Mouse (Mus musculus) heart, embryonic 13.5 days (tissue): ENCODE measurements around the gene Wipi2. TPM values are rescaled to one million over a fixed set of nuclear protein-coding genes. Genes with fewer than 3 reads are reported as not detected.

Source experiments
- ATAC-seq: fragments of 200-750 bp; cut with Nextera tagmentation; 2 replicates; pipeline ENCODE4 v1.8.0; 2017; ENCODE audit warnings: moderate TSS enrichment; ENCODE audit not compliant: insufficient number of reproducible peaks, low FRiP score, low TSS enrichment; ENCODE audit errors: extremely low read depth
- H3K27ac ChIP-seq: fragments of 300-500 bp; sonication (generic); replicated peaks from 2 replicates; pipeline ENCODE4 v1.5.1; 2015; ENCODE audit warnings: moderate library complexity, mild to moderate bottlenecking, inconsistent platforms
- H3K27me3 ChIP-seq: fragments of 300-500 bp; sonication (generic); replicated peaks from 2 replicates; pipeline ENCODE4 v1.6.1; 2015; ENCODE audit warnings: mild to moderate bottlenecking, inconsistent platforms
- H3K36me3 ChIP-seq: fragments of 300-500 bp; sonication (generic); 2 replicates; pipeline ENCODE4 v1.6.1; 2015; ENCODE audit warnings: mild to moderate bottlenecking, inconsistent platforms
- H3K4me1 ChIP-seq: fragments of 300-500 bp; sonication (generic); 2 replicates; pipeline ENCODE4 v1.6.1; 2015; ENCODE audit warnings: inconsistent platforms
- H3K4me2 ChIP-seq: fragments of 300-500 bp; sonication (generic); 2 replicates; pipeline ENCODE4 v1.6.1; 2015; ENCODE audit warnings: inconsistent platforms, mild to moderate bottlenecking, moderate library complexity
- H3K4me3 ChIP-seq: fragments of 300-500 bp; sonication (generic); 2 replicates; pipeline ENCODE4 v1.5.1; 2015; ENCODE audit warnings: moderate library complexity, mild to moderate bottlenecking, inconsistent platforms
- H3K9ac ChIP-seq: fragments of 300-500 bp; sonication (generic); 2 replicates; pipeline ENCODE4 v1.6.1; 2015; ENCODE audit warnings: inconsistent platforms, mild to moderate bottlenecking, moderate library complexity
- H3K9me3 ChIP-seq: fragments of 300-500 bp; sonication (generic); 2 replicates; pipeline ENCODE4 v1.6.1; 2016; ENCODE audit warnings: inconsistent platforms
- WGBS: fragments of 180-500 bp; shearing (Covaris S2); methylation state at CpG from one replicate; pipeline ENCODE4 v1.1.7; 2015; ENCODE audit warnings: mixed read lengths; 5-methylcytosine and 5-hydroxymethylcytosine counted together
- polyA plus RNA-seq: library from polyadenylated mRNA; unstranded; fragments of >200 nt; fragmentation: Nextera tagmentation; extraction: Ambion mirVana; gene quantifications from 2 replicates; pipeline ENCODE4 v1.2.1, GENCODE M21; 2015

Wipi2 gene
- 25.8 and 27.9 TPM in 2 replicates for polyA plus RNA-seq

DNA sequence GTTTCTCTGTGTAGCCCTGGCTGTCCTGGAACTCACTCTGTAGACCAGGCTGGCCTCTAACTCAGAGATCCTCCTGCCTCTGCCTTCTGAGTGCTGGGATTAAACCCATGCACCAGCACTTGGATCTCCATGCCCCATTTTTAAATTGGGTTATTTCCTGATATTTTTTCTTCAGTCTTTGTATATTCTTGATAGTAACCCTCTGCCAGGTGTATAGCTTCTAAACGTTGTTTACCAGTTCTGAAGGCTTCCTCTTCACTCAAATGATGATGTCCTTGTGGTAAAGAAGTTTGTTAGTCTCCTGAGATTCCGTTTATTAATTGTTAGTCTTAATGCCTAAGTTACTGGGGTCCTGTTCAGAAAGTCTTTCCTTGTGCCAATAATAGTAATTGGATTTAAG, at the start of gene Wipi2:
TSS of gene Wipi2 (plus strand) at position 301 of the 400 bp plus-strand sequence.
- Histone ChIP-seq H3K4me3 (peak within 1 kb of the TSS; percentile 92), H3K4me1 (peaks cover 22% of the 10 kb centered on the region), H3K9ac (peak within 1 kb of the TSS; percentile 90), H3K36me3 (no peaks in the 10 kb centered on the region; the same call in 1 of the 2 replicates), H3K9me3 (no peaks in the 10 kb centered on the region), H3K4me2 (peak within 1 kb of the TSS; percentile 89), H3K27me3 (peaks cover 16% of the 10 kb centered on the region), H3K27ac (peak within 1 kb of the TSS; percentile 94)
- 77% methylated on average over 2 of the region's 2 CpGs for WGBS
- no peak for ATAC-seq

DNA sequence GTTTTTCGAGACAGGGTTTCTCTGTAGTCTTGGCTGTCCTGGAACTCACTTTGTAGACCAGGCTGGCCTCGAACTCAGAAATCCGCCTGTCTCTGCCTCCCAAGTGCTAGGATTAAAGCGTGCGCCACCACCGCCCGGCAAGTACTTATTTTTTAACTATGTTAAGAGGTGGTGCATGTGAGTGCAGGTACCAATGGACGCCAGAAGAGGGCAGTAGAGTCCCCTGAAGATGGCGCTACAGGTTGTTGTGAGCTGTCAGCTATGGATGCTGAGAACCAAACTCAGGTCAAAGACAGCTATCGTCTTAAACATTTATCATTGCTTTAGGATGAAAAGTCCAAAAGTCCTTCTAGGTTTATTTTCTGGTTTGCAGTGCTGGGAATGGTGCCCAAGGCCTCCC, 49.3 kb upstream of the Wipi2 start:
- Histone ChIP-seq H3K9me3 (no peaks in the 10 kb centered on the region), H3K4me2 (no peak overlapping the region), H3K27me3 (peaks cover 16% of the 10 kb centered on the region; the same call in 1 of the 2 replicates), H3K36me3 (no peaks in the 10 kb centered on the region), H3K27ac (no peak overlapping the region), H3K9ac (no peak overlapping the region), H3K4me3 (no peak overlapping the region), H3K4me1 (no peaks in the 10 kb centered on the region)
- WGBS = 83% methylated on average over 10 of the region's 10 CpGs
- ATAC-seq = no peak

DNA sequence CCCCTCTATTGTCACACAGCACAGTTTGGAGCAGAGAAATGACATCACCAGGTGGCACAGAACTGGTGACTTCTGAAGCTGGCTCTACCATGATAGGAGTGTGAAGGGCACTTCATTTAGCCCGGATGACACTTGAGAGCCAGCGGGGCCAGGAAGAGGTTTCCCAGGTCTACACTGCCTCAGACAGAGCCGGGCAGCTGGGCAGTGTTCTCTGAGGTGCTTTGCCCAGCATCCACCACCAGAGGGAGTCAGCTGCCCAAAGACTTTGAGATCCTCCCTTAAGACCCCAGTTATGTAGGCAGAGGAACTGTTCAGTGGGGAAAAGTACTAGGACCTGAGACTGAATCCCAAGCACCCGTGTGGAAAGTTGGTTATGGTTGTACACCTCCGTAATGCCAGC, 46.0 kb upstream of the Wipi2 start:
- WGBS = 7% methylated on average over 5 of the region's 5 CpGs
- Histone ChIP-seq H3K9ac (no peak overlapping the region), H3K36me3 (no peaks in the 10 kb centered on the region), H3K4me1 (0 out of 2 replicates have a peak, but pooled peaks cover 3% of the 10 kb centered on the region), H3K9me3 (no peaks in the 10 kb centered on the region), H3K27ac (no peak overlapping the region), H3K4me2 (no peak overlapping the region), H3K27me3 (peaks cover 16% of the 10 kb centered on the region; the same call in 1 of the 2 replicates), H3K4me3 (no peak overlapping the region)
- ATAC-seq = no peak

DNA sequence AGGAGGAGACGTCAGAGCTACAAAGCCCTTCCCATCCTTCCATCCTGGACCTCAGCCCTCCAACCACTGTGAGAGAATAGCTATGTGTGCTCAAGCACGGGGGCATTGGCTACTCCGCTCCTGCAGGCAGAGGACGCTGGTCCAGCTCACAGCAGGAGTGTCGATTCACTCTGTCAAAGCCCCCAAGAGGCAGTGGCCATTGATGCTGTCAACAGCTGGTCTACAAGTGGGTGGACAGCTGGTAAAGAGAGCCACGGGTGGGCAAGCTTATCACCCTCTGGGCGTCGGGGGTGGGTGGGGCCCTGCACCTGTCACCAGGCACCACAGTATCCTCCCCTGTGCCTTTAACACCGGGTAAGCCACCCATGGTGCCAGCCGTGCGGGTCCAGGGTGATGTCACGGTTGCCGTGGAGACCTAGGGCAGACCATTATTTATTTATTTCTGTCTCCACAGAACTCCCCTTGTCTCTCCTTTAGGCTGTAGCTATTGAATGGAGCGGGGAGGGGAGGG, 43.8 kb upstream of the Wipi2 start:
- H3K27ac ChIP-seq = no peak overlapping the region
- H3K9me3 ChIP-seq = no peaks in the 10 kb centered on the region
- no peak overlapping the region for H3K9ac ChIP-seq
- H3K36me3 ChIP-seq = no peaks in the 10 kb centered on the region
- no peak overlapping the region for H3K4me3 ChIP-seq
- ATAC-seq = no peak
- 0 out of 2 replicates have a peak, but pooled peaks cover 3% of the 10 kb centered on the region for H3K4me1 ChIP-seq
- no peak overlapping the region for H3K4me2 ChIP-seq
- peaks cover 16% of the 10 kb centered on the region; the same call in 1 of the 2 replicates for H3K27me3 ChIP-seq
- WGBS = 41% methylated on average over 14 of the region's 14 CpGs

DNA sequence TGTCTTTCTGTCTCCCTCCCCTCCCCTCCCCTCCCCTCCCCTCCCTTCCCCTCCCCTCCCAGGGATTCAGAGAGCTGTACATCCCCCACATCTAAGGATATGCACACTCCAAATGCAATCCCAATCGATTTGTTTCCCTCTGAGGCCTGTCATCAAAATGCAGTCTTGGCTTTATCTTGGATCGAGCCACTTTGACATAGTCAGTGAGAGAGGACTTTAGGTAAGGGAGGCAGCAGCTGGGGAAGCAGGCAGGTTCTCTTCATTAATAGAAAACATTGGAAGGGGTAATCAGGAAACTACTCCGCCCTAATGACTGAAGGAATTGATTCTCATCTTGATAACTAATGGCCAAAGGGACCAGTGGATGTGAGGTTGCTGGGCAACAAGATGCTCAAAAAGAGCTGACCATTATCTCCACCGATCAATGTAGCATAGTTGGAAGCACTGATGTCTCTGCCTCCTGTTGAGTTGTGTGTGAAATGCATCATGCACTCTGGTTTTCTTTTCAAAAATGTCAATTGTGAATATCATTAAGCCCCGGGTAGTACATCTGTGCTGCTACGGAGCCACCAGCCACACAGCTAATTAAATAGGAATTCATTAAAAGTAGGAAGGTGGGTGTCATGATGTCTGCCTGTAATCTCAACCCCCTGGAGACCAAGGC, 36.4 kb upstream of the Wipi2 start:
- no peaks in the 10 kb centered on the region for H3K9me3 ChIP-seq
- 71% methylated on average over 6 of the region's 6 CpGs for WGBS
- H3K4me2 ChIP-seq = no peak overlapping the region
- H3K4me1 ChIP-seq = no peaks in the 10 kb centered on the region
- H3K36me3 ChIP-seq = no peaks in the 10 kb centered on the region
- no peaks in the 10 kb centered on the region for H3K27me3 ChIP-seq
- no peak overlapping the region for H3K27ac ChIP-seq
- ATAC-seq = no peak
- H3K9ac ChIP-seq = no peak overlapping the region
- no peak overlapping the region for H3K4me3 ChIP-seq

DNA sequence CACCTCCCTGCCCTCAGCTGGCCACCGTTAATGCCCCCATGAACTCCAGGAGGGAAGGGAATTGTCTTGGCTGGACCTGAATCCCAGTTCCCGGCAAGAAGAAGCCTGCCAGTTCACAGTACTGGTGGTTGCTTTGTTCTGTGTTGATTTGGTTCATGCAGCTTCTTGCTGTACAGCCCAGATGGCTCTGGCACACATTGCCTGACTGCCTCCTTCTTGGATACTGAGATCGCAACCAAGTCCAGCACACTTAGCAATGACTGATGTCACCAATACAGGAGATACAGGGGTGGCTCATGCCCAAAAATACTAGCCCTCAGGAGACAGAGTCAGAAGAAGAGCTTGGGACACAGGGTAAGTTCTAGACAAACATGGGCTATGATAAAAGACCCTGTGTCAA, 31.8 kb upstream of the Wipi2 start:
- H3K4me1 ChIP-seq = no peaks in the 10 kb centered on the region
- H3K27me3 ChIP-seq = 0 out of 2 replicates have a peak, but pooled peaks cover 4% of the 10 kb centered on the region
- ATAC-seq = no peak
- no peak overlapping the region for H3K4me2 ChIP-seq
- WGBS = 71% methylated on average over 3 of the region's 3 CpGs
- H3K4me3 ChIP-seq = no peak overlapping the region
- no peak overlapping the region for H3K9ac ChIP-seq
- H3K27ac ChIP-seq = no peak overlapping the region
- H3K36me3 ChIP-seq = no peaks in the 10 kb centered on the region
- H3K9me3 ChIP-seq = no peaks in the 10 kb centered on the region

DNA sequence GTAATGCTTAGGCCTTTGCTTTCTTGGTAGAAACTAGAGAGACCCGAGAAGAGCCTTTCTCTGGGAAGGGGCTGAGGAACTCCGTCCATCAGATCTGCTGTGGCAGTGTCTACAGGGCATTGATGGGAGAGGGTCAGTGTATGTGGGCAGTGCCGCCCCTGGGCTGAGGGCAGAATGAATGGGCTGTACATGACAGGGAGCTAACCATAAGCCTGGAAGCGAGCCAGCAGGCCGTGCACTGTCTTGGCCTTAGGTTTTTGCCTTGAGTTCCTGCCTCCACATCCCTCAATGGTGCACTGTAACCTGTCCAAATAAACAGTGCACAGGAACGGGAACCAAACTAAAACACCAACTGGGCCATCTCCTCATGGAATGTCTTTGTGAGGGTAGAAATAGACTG, 30.8 kb upstream of the Wipi2 start:
- H3K9me3 ChIP-seq = no peaks in the 10 kb centered on the region
- no peak overlapping the region for H3K4me3 ChIP-seq
- no peak for ATAC-seq
- no peaks in the 10 kb centered on the region for H3K36me3 ChIP-seq
- H3K4me1 ChIP-seq = no peaks in the 10 kb centered on the region
- no peak overlapping the region for H3K27ac ChIP-seq
- 70% methylated on average over 6 of the region's 6 CpGs for WGBS
- 0 out of 2 replicates have a peak, but pooled peaks cover 4% of the 10 kb centered on the region for H3K27me3 ChIP-seq
- no peak overlapping the region for H3K4me2 ChIP-seq
- H3K9ac ChIP-seq = no peak overlapping the region

DNA sequence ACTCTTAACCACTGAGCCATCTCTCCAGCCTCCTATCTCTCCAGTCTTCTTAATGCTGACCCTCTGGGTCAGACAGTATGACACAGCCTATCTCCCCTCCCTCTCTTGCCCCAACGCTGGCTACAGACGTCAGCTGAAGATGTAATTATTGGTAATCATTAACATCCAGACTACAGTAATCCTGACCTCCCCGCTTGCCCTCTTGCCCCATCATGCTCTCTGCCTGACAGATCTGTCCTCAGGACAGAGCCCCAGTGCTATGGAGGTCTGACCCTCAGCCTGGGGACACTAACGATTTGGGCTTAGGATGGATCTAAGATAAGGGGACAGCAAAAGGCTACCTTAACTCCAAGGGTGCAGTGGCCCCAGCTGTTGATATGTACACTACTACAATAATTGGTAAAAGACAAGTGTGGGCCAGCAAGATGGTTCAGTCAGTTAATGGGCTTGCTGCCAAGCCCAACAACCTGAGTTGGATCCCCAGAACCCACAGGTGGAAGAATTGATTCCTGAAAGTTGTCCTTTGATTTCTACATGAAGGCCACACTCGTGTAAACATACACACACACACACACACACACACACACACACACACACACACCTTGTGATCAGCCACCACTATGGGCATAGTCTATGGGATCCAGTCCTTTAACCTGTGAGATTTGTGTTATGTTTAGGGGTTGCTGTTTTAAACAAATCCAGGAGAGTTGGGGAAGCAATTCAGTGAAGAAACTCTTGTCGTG, 29.7 kb upstream of the Wipi2 start:
- 63% methylated on average over 6 of the region's 6 CpGs for WGBS
- Histone ChIP-seq H3K4me2 (no peak overlapping the region), H3K27ac (no peak overlapping the region), H3K36me3 (no peaks in the 10 kb centered on the region), H3K27me3 (0 out of 2 replicates have a peak, but pooled peaks cover 4% of the 10 kb centered on the region), H3K9ac (no peak overlapping the region), H3K4me3 (no peak overlapping the region), H3K9me3 (no peaks in the 10 kb centered on the region), H3K4me1 (no peaks in the 10 kb centered on the region)
- no peak for ATAC-seq

DNA sequence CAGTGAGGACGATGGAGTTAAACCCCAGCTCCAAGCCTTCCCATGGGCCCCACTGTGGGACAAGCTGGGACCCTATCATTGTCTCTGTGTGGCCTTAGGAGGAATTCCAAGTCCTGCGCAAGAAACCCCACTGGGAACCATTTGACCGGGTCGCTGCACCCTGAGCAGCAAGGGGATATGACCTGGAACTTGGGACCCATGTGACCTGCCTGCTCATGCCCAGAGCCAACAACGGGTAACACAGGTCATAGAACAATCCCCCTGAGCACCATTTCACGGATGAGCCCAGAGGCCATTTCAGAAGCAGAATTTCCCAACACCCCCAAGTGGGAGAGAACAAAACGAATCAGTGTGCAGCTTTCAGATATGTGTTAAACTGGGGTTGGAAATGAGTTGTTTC, 23.1 kb upstream of the Wipi2 start:
- no peak overlapping the region for H3K9ac ChIP-seq
- ATAC-seq = no peak
- peaks cover 46% of the 10 kb centered on the region for H3K27me3 ChIP-seq
- H3K4me3 ChIP-seq = no peak overlapping the region
- WGBS = 77% methylated on average over 7 of the region's 7 CpGs
- H3K36me3 ChIP-seq = no peaks in the 10 kb centered on the region
- H3K4me1 ChIP-seq = peaks cover 10% of the 10 kb centered on the region
- H3K9me3 ChIP-seq = no peaks in the 10 kb centered on the region
- H3K27ac ChIP-seq = no peak overlapping the region
- no peak overlapping the region for H3K4me2 ChIP-seq

DNA sequence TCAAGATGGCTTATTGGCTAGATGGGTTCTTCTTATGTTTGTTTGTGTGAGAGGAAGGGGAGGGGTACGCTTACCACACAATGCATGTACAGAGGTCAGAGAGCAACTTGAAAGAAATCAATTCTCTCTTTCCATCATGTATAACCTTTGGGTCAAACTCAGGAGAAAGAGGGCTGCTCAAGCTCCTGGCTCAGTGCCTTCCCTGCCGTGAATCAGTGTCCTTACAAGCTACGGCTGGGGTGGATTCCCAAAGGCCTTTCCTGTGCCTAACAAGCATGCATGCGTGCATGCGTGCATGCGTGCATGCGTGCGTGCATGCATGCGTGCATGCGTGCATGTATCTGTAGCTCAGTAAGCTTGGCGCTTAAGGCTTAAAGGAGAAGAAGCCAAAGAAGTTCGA, 22.2 kb upstream of the Wipi2 start:
- peaks cover 51% of the 10 kb centered on the region for H3K27me3 ChIP-seq

DNA sequence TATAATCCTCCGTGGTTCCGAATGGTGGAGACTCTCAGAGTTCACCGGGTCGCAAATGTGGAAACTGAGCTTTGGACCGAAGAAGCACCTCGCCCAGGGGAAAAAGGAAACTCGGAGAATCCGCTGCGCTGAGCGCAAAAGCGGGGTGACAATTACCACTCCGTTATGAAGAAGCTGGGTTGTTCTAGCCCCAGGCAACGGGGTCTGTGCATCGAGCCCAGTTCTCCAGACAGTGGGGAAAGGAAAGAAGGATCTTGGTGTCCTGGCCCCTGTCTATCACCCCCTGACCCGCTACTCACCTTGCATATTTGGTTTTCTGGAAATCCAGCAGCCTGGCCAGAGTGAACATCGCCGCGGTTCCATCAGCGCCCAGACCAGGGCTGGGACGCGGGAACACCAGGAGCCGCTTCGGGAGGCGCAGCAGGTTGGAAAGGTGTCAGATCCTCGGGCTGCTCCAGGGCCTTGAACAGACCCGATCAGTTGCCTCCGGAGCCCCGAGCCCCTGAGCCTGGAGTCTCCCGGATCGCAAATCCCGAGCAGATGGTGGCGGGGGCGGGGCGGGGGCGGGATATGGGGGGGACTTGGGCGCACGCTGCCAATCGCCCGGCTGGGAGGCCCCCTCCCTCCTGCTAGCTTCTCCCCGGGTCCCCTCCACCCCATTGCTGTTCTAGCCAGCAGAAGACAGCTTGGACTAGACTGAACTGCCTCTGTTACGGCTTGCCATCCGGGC, 19.1 kb upstream of the Wipi2 start, which contains the start of gene Mmd2:
TSS of gene Mmd2 (minus strand) at position 542 of the 730 bp plus-strand sequence.
- Histone ChIP-seq H3K9ac (peak within 1 kb of the TSS; percentile 74), H3K27me3 (peaks cover 55% of the 10 kb centered on the region), H3K4me3 (peak within 1 kb of the TSS; percentile 48), H3K4me1 (peaks cover 10% of the 10 kb centered on the region), H3K27ac (no peak within 1 kb of the TSS), H3K4me2 (peak within 1 kb of the TSS; percentile 77), H3K36me3 (no peaks in the 10 kb centered on the region), H3K9me3 (no peaks in the 10 kb centered on the region)
- ATAC-seq = no peak
- WGBS = 4% methylated on average over 42 of the region's 42 CpGs

More for the DNA sequence above, 22.2 kb upstream of the Wipi2 start:
- ATAC-seq = no peak
- H3K27ac ChIP-seq = no peak overlapping the region
- no peaks in the 10 kb centered on the region for H3K9me3 ChIP-seq
- no peaks in the 10 kb centered on the region for H3K36me3 ChIP-seq
- 79% methylated on average over 12 of the region's 12 CpGs for WGBS
- H3K4me2 ChIP-seq = no peak overlapping the region
- H3K4me3 ChIP-seq = no peak overlapping the region
- no peak overlapping the region for H3K9ac ChIP-seq
- peaks cover 10% of the 10 kb centered on the region for H3K4me1 ChIP-seq
